Mouse (Mus musculus) midbrain, embryonic 16.5 days (tissue): ENCODE results near the gene 4931400O07Rik. TPM values are rescaled to one million over a fixed set of nuclear protein-coding genes. Genes with fewer than 3 reads are reported as not detected.

Experiments
- ATAC-seq: fragments of 200-750 bp; cut with Nextera tagmentation; 2 replicates; pipeline ENCODE4 v1.8.0; 2017; ENCODE audit warnings: moderate TSS enrichment
- H3K27ac ChIP-seq: fragments of 300-500 bp; sonication (generic); 2 replicates; pipeline ENCODE4 v1.5.1; 2014; ENCODE audit warnings: mild to moderate bottlenecking, low read length, mixed read lengths
- H3K27me3 ChIP-seq: fragments of 300-500 bp; sonication (generic); 2 replicates; pipeline ENCODE4 v1.6.1; 2014; ENCODE audit warnings: low read depth, low read length, mixed read lengths; ENCODE audit not compliant: control insufficient read depth, insufficient read depth
- H3K36me3 ChIP-seq: fragments of 300-500 bp; sonication (generic); 2 replicates; pipeline ENCODE4 v1.6.1; 2014; ENCODE audit warnings: mild to moderate bottlenecking, low read length, moderate library complexity, mixed read lengths; ENCODE audit not compliant: control insufficient read depth, insufficient read depth
- H3K4me1 ChIP-seq: fragments of 300-500 bp; sonication (generic); 2 replicates; pipeline ENCODE4 v1.6.1; 2014; ENCODE audit warnings: mild to moderate bottlenecking, low read length, mixed read lengths; ENCODE audit not compliant: control insufficient read depth, insufficient read depth
- H3K4me2 ChIP-seq: fragments of 300-500 bp; sonication (generic); 2 replicates; pipeline ENCODE4 v1.6.1; 2014; ENCODE audit warnings: mild to moderate bottlenecking, low read length, mixed read lengths
- H3K4me3 ChIP-seq: fragments of 300-500 bp; sonication (generic); 2 replicates; pipeline ENCODE4 v1.5.1; 2014; ENCODE audit warnings: low read depth, mild to moderate bottlenecking, low read length, moderate library complexity, mixed read lengths
- H3K9ac ChIP-seq: fragments of 300-500 bp; sonication (generic); 2 replicates; pipeline ENCODE4 v1.6.1; 2014; ENCODE audit warnings: low read depth, low read length, mixed read lengths
- H3K9me3 ChIP-seq: fragments of 300-500 bp; sonication (generic); replicated peaks from 2 replicates; pipeline ENCODE4 v1.6.1; 2014; ENCODE audit warnings: mild to moderate bottlenecking, low read length, mixed read lengths; ENCODE audit not compliant: control insufficient read depth, poor library complexity, severe bottlenecking
- WGBS: fragments of 180-500 bp; shearing (Covaris S2); extraction: QIAGEN DNeasy Blood & Tissue Kit; methylation state at CpG from one replicate; pipeline ENCODE4 v1.1.7; 2014; 5-methylcytosine and 5-hydroxymethylcytosine counted together
- polyA plus RNA-seq: library from polyadenylated mRNA; unstranded; fragments of >200 nt; fragmentation: Nextera tagmentation; extraction: Ambion mirVana; gene quantifications from 2 replicates; pipeline ENCODE4 v1.2.1, GENCODE M21; 2015

The 4931400O07Rik gene
- polyA plus RNA-seq = not detected in 2 replicates

DNA sequence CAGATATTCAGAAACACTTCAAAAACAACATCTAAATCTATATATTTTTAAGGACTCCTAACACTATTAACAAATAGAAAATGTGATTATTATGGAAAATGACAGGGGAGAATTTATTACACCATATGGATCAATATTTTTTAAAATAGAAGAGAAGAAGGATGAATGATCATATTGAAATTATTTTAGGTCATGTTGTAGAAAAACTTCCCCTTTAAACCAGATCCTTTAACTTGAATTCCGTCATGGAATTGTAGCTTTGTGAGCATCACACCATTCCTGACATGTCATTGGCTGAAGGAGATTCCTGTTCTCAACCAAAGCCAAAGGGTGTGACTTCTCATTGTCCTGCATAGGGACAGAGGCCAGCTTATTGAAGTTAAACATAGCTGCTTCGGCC lies at the start of gene 4931400O07Rik:
4931400O07Rik (plus strand) TSS at position 301 of the 400 bp plus-strand sequence.
- WGBS = 85% methylated on average over 2 of the region's 2 CpGs
- Histone ChIP-seq H3K36me3 (no peaks in the 10 kb centered on the region), H3K9ac (no peak within 1 kb of the TSS), H3K9me3 (no peaks in the 10 kb centered on the region), H3K4me1 (no peaks in the 10 kb centered on the region), H3K4me2 (no peak within 1 kb of the TSS), H3K27me3 (no peaks in the 10 kb centered on the region), H3K27ac (no peak within 1 kb of the TSS), H3K4me3 (no peak within 1 kb of the TSS)
- ATAC-seq = no peak

Other genes with a start within 250 kb of the 4931400O07Rik start
- gene 4933402E13Rik, start 184.5 kb upstream of the 4931400O07Rik start, polyA plus RNA-seq = not detected in 2 replicates